Mouse (Mus musculus) cerebellum, postnatal 4 days (tissue): ENCODE measurements around the gene Gopc.

Experiments
- DNase-seq, 2 experiments: peaks; one replicate each; pipeline ENCODE4 v3.0.0; 2022; ENCODE audit warnings: low spot score in 2 of 2, mixed read lengths in 1 of 2

Gopc gene

DNA sequence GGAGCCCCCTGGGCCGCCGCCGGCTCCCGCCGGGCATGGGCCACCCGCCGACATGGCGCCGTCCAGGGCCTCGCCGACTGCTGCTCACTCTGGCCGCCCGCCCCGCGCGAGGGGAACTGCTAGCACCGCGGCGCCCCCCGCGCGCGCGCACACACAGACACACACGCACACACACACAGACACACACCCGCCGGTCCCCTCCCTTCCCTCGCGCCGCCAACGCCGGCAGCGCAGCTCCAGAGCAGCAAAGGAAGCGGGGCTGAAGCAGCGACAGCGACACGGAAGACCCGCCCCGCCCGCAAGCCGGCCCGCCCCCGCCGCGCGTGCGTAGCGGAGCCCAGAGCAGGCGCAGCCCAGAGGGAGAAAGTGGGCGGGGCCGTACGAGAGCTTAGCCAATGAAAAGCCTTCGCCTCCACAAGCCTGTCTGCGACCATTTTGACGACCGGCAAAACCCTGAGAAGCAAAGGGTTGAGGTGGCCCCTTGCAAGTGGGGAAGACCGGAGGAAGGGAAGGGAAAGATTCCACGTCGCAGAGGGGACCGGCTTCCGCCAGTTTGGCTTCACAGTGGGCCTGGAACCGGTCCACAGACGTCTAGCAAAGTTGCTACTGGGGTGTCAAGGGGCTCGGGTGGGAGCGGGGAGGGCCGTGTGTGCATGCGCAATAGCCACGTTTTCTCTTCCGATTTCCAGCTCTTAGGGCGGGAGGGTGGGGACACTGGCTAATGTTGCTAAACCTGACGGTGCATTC, at the start of gene Gopc:
TSS of gene Gopc (minus strand) at position 280 of the 747 bp plus-strand sequence.
- DNase-seq: peak; percentile 88 to 96

- no peak for DNase-seq
Observed at GRCm38 (mm10) chr10:52430953-52431352, 49.0 kb upstream of the Gopc start.

DNA sequence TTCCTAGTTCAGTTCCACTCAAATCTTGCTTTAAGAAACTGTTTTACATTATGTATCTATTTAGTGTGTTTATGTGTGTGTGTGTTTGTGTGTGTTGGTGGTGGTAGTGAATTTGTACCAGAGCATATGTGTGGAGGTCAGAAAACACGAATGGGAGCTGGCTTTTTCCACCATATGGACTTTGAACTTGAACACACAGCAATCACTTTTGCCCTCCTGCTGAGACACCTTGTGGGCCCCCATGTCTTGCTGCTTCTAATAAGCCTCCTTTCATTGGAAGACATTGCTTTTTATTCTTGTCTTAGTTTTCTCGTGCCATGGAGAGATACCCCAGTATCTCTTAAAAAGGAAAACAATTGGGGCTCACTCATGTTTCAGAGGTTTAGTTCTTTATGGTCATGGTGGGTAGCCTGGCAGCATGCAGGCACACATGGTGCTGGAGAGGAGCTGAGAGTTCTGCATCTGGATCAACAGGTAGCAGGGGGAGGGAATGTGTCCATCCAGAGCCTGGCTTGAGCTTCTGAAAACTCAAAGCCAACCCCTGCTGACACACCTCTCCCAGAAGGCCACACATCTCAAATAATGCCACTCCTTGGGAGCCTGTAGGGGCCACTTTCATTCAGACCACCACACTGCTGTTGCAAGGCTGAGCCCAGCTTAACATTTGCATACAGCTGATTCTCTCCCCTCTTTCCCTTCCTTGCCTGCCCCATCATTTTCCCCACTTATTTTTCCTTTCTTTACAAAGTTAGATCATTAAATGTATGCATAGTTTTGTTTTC, 45.9 kb upstream of the Gopc start:
- no peak for DNase-seq

- no peak for DNase-seq
Observed at GRCm38 (mm10) chr10:52426314-52426980, 44.5 kb upstream of the Gopc start.

- DNase-seq: no peak
Observed at GRCm38 (mm10) chr10:52423097-52423496, 41.2 kb upstream of the Gopc start.

GRCm38 (mm10) chr10:52421716-52422115, 39.8 kb upstream of the Gopc start:
- no peak for DNase-seq

DNA sequence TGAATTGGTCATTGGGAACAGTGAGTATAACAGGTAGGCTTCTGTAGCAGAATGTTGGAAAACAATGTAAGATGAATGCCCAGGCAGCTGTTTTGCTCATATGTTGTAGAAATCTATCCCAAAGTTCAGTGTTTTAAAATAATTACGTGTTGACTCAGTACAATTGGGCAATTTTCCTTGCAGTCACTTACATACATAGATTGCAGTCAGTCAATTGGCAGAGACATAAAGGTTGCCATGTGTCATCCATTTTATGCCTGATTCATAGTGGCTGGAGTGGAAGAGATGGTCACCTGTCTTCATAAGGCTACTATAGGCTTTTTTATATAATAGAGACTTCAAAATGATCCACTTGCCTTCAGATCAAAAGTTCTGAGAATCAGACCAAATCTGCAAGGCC, 38.6 kb upstream of the Gopc start:
- no peak for DNase-seq

DNA sequence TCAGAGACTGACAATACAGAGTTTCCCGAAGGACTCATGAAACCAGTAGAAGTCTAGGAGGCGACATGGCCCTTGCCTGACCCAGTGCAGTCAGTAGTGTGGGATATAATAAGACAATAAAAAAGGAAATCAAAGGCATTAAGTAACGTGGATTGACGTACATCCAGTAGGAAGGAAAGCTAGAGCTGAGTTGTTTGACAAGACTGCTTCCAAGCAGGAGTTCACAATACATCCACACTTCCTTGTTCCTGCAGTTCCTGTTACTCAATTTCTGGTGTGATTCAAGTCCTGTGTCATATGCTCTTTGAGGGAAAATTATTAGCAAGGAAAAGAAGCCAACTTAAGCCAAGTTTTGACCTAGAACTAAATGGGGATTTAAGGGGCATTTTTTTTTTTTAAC, 37.5 kb upstream of the Gopc start:
- no peak for DNase-seq

- DNase-seq: no peak
Observed at GRCm38 (mm10) chr10:52418931-52419330, 37.0 kb upstream of the Gopc start.

DNA sequence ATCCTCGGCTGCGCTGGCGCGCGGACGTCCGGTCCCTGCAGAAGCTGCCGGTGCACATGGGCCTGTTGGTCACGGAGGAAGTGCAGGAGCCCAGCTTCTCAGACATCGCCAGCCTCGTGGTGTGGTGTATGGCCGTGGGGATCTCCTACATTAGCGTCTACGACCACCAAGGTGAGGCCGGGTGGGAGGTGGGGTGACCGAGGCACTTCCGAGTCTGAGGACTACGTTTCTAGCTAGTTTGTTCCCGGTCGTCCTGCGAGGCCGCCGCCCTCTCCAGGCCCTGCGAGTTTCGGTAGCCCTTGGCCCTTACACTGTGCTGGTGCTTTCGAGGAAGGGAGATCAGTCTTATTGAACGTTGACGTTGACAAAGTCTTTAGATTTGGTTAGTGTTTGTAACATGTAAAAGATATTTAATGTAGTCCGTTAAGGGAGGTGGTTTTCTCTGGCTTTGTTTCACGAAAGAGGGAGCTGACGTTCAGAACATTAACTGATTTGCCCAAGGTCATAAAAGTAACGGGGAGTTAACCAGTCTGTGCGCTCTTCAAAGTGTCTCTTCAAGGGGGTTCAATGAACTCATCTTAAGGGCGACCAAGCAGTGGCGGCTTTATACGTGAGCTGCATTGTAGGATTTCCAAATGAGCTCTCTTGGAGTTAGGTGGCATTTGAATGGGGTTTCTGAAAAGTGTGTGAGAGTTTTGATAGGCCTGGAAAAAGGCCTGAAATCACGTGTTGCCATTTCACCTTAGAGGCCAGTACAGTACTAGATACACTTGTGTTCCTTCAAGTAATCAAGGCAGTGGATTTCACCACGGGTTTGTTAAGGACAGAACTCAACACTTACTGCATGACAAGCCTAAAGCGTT, 36.3 kb upstream of the Gopc start:
- DNase-seq: no peak

DNA sequence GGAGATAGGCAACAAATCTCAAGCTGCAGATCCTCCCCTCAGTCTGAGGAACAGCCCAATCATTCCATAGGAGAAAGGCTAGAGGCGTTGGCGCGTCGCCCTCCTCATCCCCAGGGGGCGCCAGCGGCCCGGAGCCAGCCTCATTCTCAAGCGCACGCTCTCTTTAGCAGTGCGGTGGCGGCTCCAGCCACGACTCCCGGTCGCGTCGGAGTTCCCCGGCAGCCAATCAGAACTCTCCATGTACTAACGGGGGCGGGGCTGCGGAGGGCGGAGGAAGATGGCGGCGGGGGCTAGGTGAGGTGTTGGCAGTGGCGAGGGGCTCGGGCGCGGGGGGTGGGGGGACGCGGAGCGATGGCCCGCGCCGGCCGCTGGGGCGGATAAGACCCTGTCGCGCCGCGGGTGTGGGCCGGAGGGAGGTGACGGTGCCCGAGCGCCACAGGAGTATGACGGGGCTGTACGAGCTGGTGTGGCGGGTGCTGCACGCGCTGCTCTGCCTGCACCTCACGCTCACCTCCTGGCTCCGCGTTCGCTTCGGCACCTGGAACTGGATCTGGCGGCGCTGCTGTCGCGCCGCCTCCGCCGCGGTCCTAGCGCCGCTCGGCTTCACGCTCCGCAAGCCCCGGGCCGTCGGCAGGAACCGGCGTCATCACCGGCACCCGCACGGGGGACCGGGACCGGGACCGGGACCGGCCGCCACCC, 35.5 kb upstream of the Gopc start, which contains the start of gene Nus1:
TSS of gene Nus1 (plus strand) at position 249 of the 699 bp plus-strand sequence.
- peak; percentile 98 to 99 for DNase-seq

DNA sequence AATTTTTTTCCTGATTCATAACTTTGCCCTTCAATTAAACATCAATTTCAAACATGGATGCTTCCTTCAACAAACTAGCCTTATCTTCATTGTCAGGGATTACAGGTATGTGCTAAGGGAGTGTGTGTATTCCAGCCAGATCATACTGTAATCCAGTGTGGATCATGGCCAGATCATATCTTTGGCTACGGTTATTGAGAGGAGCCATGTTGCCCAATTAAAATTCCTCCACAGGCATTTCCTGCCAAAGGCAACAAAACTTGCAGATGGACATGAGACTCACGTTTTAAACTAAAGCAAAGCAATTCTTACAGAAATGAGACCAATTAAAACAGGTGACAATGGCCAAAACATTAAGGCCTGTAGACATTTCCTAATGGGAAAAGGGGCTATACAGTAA, 34.5 kb upstream of the Gopc start:
- no peak for DNase-seq

DNA sequence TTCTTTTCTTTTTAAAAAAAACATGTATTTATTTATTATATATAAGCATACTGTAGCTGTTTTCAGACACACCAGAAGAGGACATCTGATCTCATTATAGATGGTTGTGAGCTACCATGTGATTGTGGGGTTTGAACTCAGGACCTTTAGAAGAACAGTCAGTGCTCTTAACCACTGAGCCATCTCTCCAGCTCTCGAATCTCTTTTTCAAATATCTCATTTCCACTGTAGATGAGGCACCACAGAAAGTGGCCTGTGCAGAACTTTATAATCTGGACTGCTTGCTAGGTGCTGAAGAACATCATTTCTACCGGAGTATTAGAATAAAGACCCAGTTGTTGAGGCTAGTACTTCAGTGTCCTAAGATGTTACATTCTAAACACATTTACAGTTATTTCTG, 33.1 kb upstream of the Gopc start:
- DNase-seq: no peak

DNA sequence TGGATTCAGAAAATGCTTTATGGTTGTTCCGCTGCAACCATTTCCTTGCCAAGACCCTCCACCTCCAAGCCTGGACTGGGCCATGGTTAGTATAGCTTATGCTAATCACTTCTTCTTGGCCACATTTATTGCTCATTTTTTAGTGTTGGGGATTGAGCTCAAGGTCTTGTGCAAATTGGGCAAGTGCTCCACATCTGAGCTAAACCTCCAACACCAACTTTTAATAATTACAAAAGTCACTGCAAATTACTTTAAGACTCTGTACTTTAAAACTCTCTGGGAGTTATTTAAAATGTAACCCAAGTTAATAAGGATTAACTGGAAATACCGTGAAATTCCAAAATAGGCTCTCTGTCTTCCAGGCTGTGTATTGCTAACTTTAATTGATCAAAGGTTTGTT, 25.6 kb upstream of the Gopc start:
- no peak for DNase-seq

DNA sequence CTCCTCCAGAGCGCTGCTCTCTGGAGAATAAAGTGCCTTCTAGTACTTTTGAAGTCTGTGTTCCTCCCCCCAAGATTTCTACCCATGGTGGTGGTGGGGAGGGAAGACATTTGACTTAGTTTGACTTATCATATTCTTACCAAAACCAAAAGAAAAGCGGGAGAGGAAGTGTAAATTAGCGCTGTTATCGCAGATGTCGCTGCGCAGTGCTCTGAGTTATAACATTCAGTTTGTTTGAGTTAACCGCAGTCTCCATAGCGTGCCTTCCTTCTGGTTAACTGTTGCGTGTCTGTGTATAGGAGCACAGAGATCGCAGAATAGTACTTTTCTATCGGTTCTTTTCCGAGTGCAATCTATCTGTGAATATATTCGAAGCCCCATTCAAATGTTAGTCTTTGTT, 23.2 kb upstream of the Gopc start:
- DNase-seq: no peak

DNA sequence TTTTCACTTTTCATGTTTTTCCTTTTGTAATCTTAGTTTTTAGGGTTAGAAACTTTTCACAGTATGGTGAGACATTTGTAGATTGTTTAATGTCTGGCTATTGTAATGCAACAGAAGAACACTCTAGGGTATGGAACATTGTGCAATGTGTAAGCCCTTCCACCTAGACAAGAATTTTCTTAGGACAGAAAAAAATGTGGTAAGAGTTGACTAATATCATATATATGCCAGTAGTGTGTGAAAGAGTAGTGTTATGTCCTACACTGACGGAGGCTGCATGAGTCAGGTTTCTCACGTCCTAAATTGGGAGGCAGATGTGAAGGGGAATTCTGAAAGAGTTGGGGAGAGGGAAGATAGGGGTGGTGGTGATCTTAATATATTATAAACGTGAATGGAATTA, 17.8 kb upstream of the Gopc start:
- no peak for DNase-seq

GRCm38 (mm10) chr10:52398715-52399114, 16.8 kb upstream of the Gopc start:
- no peak for DNase-seq

DNA sequence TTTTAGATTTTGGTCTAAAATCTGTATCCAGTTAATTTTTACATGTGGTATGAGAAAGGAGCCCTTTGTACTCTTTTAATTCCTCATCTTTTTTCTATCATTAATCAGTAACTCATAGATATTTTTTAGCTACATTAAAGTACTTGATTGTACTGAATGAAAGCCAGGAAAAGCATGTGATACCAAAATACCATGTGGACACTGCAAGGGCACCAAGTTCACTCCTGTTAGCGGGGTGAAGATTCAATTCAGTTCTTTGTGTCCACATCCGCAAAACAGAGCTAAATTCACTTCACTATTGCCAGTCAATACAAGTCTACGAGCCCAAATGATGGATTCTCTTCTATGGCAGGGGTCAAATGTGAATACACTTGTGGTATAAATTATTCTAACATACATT, 14.7 kb upstream of the Gopc start:
- no peak for DNase-seq

GRCm38 (mm10) chr10:52391208-52391607, 9.3 kb upstream of the Gopc start:
- no peak for DNase-seq

DNA sequence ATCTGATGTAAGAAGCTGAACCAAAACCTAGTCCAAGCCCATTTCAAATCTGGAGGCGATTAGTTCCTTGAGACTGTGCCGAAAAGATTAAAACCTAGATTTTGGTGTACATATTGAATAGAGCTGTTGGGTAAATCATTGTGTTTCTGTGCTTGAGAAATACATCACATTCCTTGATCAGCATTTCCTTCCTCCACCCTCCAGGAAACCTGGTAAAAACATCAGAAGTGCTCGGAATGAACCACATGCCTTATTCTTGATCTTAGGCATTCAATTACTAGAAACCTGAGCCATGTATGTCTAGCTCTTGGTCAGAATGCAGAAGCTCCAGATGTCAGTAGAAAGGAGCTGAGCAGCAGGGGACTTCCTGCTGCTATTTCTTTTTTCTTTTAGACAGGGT, 7.5 kb upstream of the Gopc start:
- DNase-seq: no peak

GRCm38 (mm10) chr10:52388922-52389430, 7.1 kb upstream of the Gopc start, which contains the start of gene Nepn:
Nepn (plus strand) TSS chr10:52388972.
- no peak for DNase-seq
